Mouse (Mus musculus) forebrain, embryonic 11.5 days (tissue): ENCODE results near the gene Nr1h2. TPM values are rescaled to one million over a fixed set of nuclear protein-coding genes. Genes with fewer than 3 reads are reported as not detected.

Experiments
- ATAC-seq: fragments of 200-750 bp; cut with Nextera tagmentation; replicated peaks from 2 replicates; pipeline ENCODE4 v1.8.0; 2017; ENCODE audit warnings: moderate TSS enrichment; ENCODE audit not compliant: low FRiP score
- DNase-seq: peaks from one replicate; pipeline ENCODE4 v3.0.0-alpha.2; 2017; ENCODE audit warnings: low spot score
- H3K27ac ChIP-seq: fragments of 300-500 bp; sonication (generic); 2 replicates; pipeline ENCODE4 v1.5.1; 2014; ENCODE audit warnings: low read depth, low read length
- H3K27me3 ChIP-seq: fragments of 300-500 bp; sonication (generic); 2 replicates; pipeline ENCODE4 v1.6.1; 2014; ENCODE audit warnings: mild to moderate bottlenecking, low read length, mixed read lengths; ENCODE audit not compliant: control insufficient read depth, insufficient read depth
- H3K36me3 ChIP-seq: fragments of 300-500 bp; sonication (generic); 2 replicates; pipeline ENCODE4 v1.6.1; 2014; ENCODE audit warnings: mild to moderate bottlenecking, low read length, moderate library complexity, mixed read lengths; ENCODE audit not compliant: control insufficient read depth, insufficient read depth
- H3K4me1 ChIP-seq: fragments of 300-500 bp; sonication (generic); replicated peaks from 2 replicates; pipeline ENCODE4 v1.6.1; 2014; ENCODE audit warnings: low read length, mixed read lengths; ENCODE audit not compliant: control insufficient read depth, insufficient read depth
- H3K4me2 ChIP-seq: fragments of 300-500 bp; sonication (generic); 2 replicates; pipeline ENCODE4 v1.6.1; 2014; ENCODE audit warnings: low read depth, mild to moderate bottlenecking, low read length, moderate library complexity, mixed read lengths; ENCODE audit not compliant: severe bottlenecking
- H3K4me3 ChIP-seq: fragments of 300-500 bp; sonication (generic); 2 replicates; pipeline ENCODE4 v1.5.1; 2014; ENCODE audit warnings: low read depth, low read length
- H3K9ac ChIP-seq: fragments of 300-500 bp; sonication (generic); 2 replicates; pipeline ENCODE4 v1.6.1; 2014; ENCODE audit warnings: low read length
- H3K9me3 ChIP-seq: fragments of 300-500 bp; sonication (generic); 2 replicates; pipeline ENCODE4 v1.6.1; 2016; ENCODE audit warnings: low read length, mixed read lengths; ENCODE audit not compliant: control insufficient read depth
- WGBS: fragments of 180-500 bp; shearing (Covaris S2); extraction: QIAGEN DNeasy Blood & Tissue Kit; methylation state at CpG from one replicate; pipeline ENCODE4 v1.1.7; 2014; 5-methylcytosine and 5-hydroxymethylcytosine counted together
- microRNA-seq: library from miRNA; unstranded; fragments of <30 nt; microRNA quantifications from one replicate; pipeline ENCODE4, GENCODE M21; 2016; ENCODE audit not compliant: insufficient number of aligned reads
- polyA plus RNA-seq: library from polyadenylated mRNA; unstranded; fragments of >200 nt; fragmentation: Nextera tagmentation; extraction: Ambion mirVana; gene quantifications from 2 replicates; pipeline ENCODE4 v1.2.1, GENCODE M21; 2014

Nr1h2 gene
- polyA plus RNA-seq, 1 experiment from 2014 or later: 72.3 TPM

- no peak for ATAC-seq
- 69% methylated on average over 20 of the region's 20 CpGs for WGBS
- Histone ChIP-seq H3K27me3 (no peaks in the 10 kb centered on the region), H3K9me3 (no peaks in the 10 kb centered on the region), H3K4me3 (no peak overlapping the region), H3K27ac (no peak overlapping the region), H3K9ac (no peak overlapping the region), H3K4me1 (peaks cover 7% of the 10 kb centered on the region), H3K4me2 (no peak overlapping the region), H3K36me3 (no peaks in the 10 kb centered on the region)
- DNase-seq: no peak
These were observed 53.7 kb downstream of the Nr1h2 start for GRCm38 (mm10) chr7:44500046-44500445.

Small RNA genes within 50 kb of the gene (microRNA-seq; reads per million reads assigned to microRNA genes)
- gene Mir7053: not detected

Other genes starting within 250 kb of the Nr1h2 start
- gene Clec11a, start 247.0 kb downstream of the Nr1h2 start, polyA plus RNA-seq: 3.2 TPM in 2 replicates
- gene Shank1, start 243.7 kb downstream of the Nr1h2 start, polyA plus RNA-seq: 3.6 and 4.2 TPM in 2 replicates
- 3.2 and 4.0 TPM in 2 replicates for gene Syt3, start 169.8 kb downstream of the Nr1h2 start, polyA plus RNA-seq
- gene 1700008O03Rik, start 168.1 kb downstream of the Nr1h2 start, polyA plus RNA-seq: 0.89 and 0.96 TPM in 2 replicates
- gene Lrrc4b, start 124.9 kb downstream of the Nr1h2 start, polyA plus RNA-seq: 8.2 and 9.8 TPM in 2 replicates
- 2.6 and 2.9 TPM in 2 replicates for gene Aspdh, start 88.6 kb downstream of the Nr1h2 start, polyA plus RNA-seq
- 60.9 and 68.9 TPM in 2 replicates for gene Josd2, start 86.0 kb downstream of the Nr1h2 start, polyA plus RNA-seq
- gene Emc10, start 57.4 kb downstream of the Nr1h2 start, polyA plus RNA-seq: 115 and 124 TPM in 2 replicates
- 22.3 and 25.3 TPM in 2 replicates for gene Fam71e1, start 57.4 kb downstream of the Nr1h2 start, polyA plus RNA-seq
- gene Mybpc2, start 29.3 kb downstream of the Nr1h2 start, polyA plus RNA-seq: 0.23 TPM in 1 of 2 replicates, not detected in the other
- gene Spib, start 21.9 kb downstream of the Nr1h2 start, polyA plus RNA-seq: 0.13 and 0.23 TPM in 2 replicates
- 124 and 133 TPM in 2 replicates for gene Pold1, start 5.1 kb downstream of the Nr1h2 start, polyA plus RNA-seq
- gene Napsa, start 18.4 kb upstream of the Nr1h2 start, polyA plus RNA-seq: 0.68 and 0.92 TPM in 2 replicates
- gene Kcnc3, start 36.7 kb upstream of the Nr1h2 start, polyA plus RNA-seq: 1.8 and 2.0 TPM in 2 replicates
- 1.7 and 2.6 TPM in 2 replicates for gene Myh14, start 116.9 kb upstream of the Nr1h2 start, polyA plus RNA-seq
- gene Izumo2, start 154.8 kb upstream of the Nr1h2 start, polyA plus RNA-seq: not detected in 2 replicates
- 41.7 and 42.2 TPM in 2 replicates for gene Vrk3, start 194.5 kb upstream of the Nr1h2 start, polyA plus RNA-seq
- gene Zfp473, start 197.1 kb upstream of the Nr1h2 start, polyA plus RNA-seq: 3.9 and 4.4 TPM in 2 replicates